Mouse (Mus musculus) left cerebral cortex, adult 2 months (tissue): ENCODE measurements around the gene Stim2. TPM values are rescaled to one million over a fixed set of nuclear protein-coding genes. Genes with fewer than 3 reads are reported as not detected.

Source experiments
- DNase-seq, 2 experiments: peaks; one replicate each; pipeline ENCODE4 v3.0.0; 2021 to 2022; ENCODE audit warnings: low spot score in 2 of 2, mixed read lengths in 1 of 2; ENCODE audit errors: extremely low spot score in 1 of 2
- H3K27ac ChIP-seq: fragments of 200-600 bp; 2 replicates; pipeline ENCODE4 v1.8.1; 2022
- H3K4me3 ChIP-seq: fragments of 200-600 bp; 2 replicates; pipeline ENCODE4 v1.8.1; 2022
- CTCF ChIP-seq: fragments of 200-600 bp; IDR thresholded peaks from 2 replicates; pipeline ENCODE4 v1.8.1; 2022; ENCODE audit warnings: antibody characterized with exemption, mild to moderate bottlenecking, moderate library complexity
- intact Hi-C: fragments of 180-260 bp; cut with DNase I; formaldehyde crosslinking; loops from one replicate; pipeline ENCODE4 v1.15.1; 2025
- total RNA-seq, 2 experiments: library from RNA; stranded (reverse); gene quantifications; 2 replicates each; pipeline ENCODE4 v1.2.3; 2021

Stim2 gene
- total RNA-seq, 2 experiments from 2014 or later, result 75.6 to 92.2 TPM

- H3K4me3 ChIP-seq, result no peak overlapping the region
- no peak overlapping the region for H3K27ac ChIP-seq
- no peak for DNase-seq
- no peak for TF ChIP-seq CTCF
- intact Hi-C loops, result loop anchor here (5.0 kb wide), 1 partner anchor 405 kb away; no protein-coding TSS in a partner anchor
Observed at GRCm38 (mm10) chr5:53996822-53997221, 1.5 kb upstream of the Stim2 start.

- intact Hi-C loops, result loop anchor here (1.0 to 5.0 kb wide), 4 partner anchors 52 to 407 kb away; no protein-coding TSS in a partner anchor
- DNase-seq, result peak; percentile 64 to 66
- TF ChIP-seq CTCF, result peak; percentile 19; the same call in 1 of the 2 replicates
- Histone ChIP-seq H3K4me3 (peak overlapping the region; percentile 99), H3K27ac (peak overlapping the region; percentile 84)
Observed at GRCm38 (mm10) chr5:53998743-53999460, 603 bp downstream of the Stim2 start.

- Histone ChIP-seq H3K4me3 (peak overlapping the region; percentile 99), H3K27ac (peak overlapping the region; percentile 84)
- TF ChIP-seq CTCF, result no peak; the same call in 1 of the 2 replicates
- no peak for DNase-seq
- intact Hi-C loops, result loop anchor here (1.0 to 5.0 kb wide), 4 partner anchors 53 to 407 kb away; no protein-coding TSS in a partner anchor
Observed at GRCm38 (mm10) chr5:53999461-53999770, 1.1 kb downstream of the Stim2 start.

GRCm38 (mm10) chr5:53999831-54000230, 1.5 kb downstream of the Stim2 start:
- no peak for TF ChIP-seq CTCF
- peak overlapping the region; percentile 99 for H3K4me3 ChIP-seq
- H3K27ac ChIP-seq, result peak overlapping the region; percentile 84
- intact Hi-C loops, result loop anchor here (1.0 to 5.0 kb wide), 4 partner anchors 53 to 408 kb away; no protein-coding TSS in a partner anchor
- DNase-seq, result no peak

- no peak overlapping the region for H3K27ac ChIP-seq
- no peak for DNase-seq
- no peak for TF ChIP-seq CTCF
- intact Hi-C loops, result no loop called here
- no peak overlapping the region for H3K4me3 ChIP-seq
Observed at GRCm38 (mm10) chr5:54001021-54001420, 2.7 kb downstream of the Stim2 start.

- Histone ChIP-seq H3K4me3 (no peak overlapping the region), H3K27ac (no peak overlapping the region)
- TF ChIP-seq CTCF, result no peak
- no peak for DNase-seq
- intact Hi-C loops, result no loop called here
Observed at GRCm38 (mm10) chr5:54005111-54005864, 7.0 kb downstream of the Stim2 start.

- Histone ChIP-seq H3K27ac (no peak overlapping the region), H3K4me3 (no peak overlapping the region)
- intact Hi-C loops, result no loop called here
- DNase-seq, result no peak
- TF ChIP-seq CTCF, result no peak
Observed at GRCm38 (mm10) chr5:54005865-54006225, 7.5 kb downstream of the Stim2 start.

GRCm38 (mm10) chr5:54006845-54007244, 8.5 kb downstream of the Stim2 start:
- no peak for DNase-seq
- intact Hi-C loops, result no loop called here
- H3K4me3 ChIP-seq, result no peak overlapping the region
- H3K27ac ChIP-seq, result no peak overlapping the region
- no peak for TF ChIP-seq CTCF

- H3K4me3 ChIP-seq, result no peak overlapping the region
- no peak for DNase-seq
- H3K27ac ChIP-seq, result no peak overlapping the region
- TF ChIP-seq CTCF, result no peak
- intact Hi-C loops, result no loop called here
Observed at GRCm38 (mm10) chr5:54007617-54008016, 9.3 kb downstream of the Stim2 start.

GRCm38 (mm10) chr5:54013271-54013670, 15.0 kb downstream of the Stim2 start:
- Histone ChIP-seq H3K4me3 (no peak overlapping the region), H3K27ac (no peak overlapping the region)
- no peak for TF ChIP-seq CTCF
- intact Hi-C loops, result no loop called here
- DNase-seq, result no peak

- no peak for TF ChIP-seq CTCF
- Histone ChIP-seq H3K4me3 (no peak overlapping the region), H3K27ac (no peak overlapping the region)
- DNase-seq, result no peak
- intact Hi-C loops, result no loop called here
Observed at GRCm38 (mm10) chr5:54017143-54017542, 18.8 kb downstream of the Stim2 start.

- Histone ChIP-seq H3K4me3 (no peak overlapping the region), H3K27ac (no peak overlapping the region)
- intact Hi-C loops, result no loop called here
- TF ChIP-seq CTCF, result no peak
- no peak for DNase-seq
Observed at GRCm38 (mm10) chr5:54018856-54019255, 20.6 kb downstream of the Stim2 start.
